In genomic region chr17:35096597-35096996, GRCm38 (mm10) we compare ENCODE assay signal across 33 mouse cellular contexts. TPM values are rescaled to one million over a fixed set of nuclear protein-coding genes. Genes with fewer than 3 reads are reported as not detected.
DNase-seq lines count a peak whose midpoint lies in the region; ATAC-seq and TF ChIP-seq lines count a peak whose summit lies in the region.
"Had no signal": no experiment of that assay in that cellular context is flagged by ENCODE, and none has a peak within 500 bp of the region (broad histone marks: within the 10 kb centered on the region; RNA-seq: fewer than 3 reads in every experiment).

No protein-coding gene starts in this region.

- no peak for ATAC-seq in cerebellum, adult (ENCODE audit: insufficient number of reproducible peaks, low FRiP score, low TSS enrichment)
- ATAC-seq in heart, embryonic 13.5 days (ENCODE audit: extremely low read depth, insufficient number of reproducible peaks, low FRiP score, low TSS enrichment), result no peak
- ATAC-seq: CD4-positive, CD25-positive, alpha-beta regulatory T cell, adult 4 months; forebrain, postnatal 0 days; inflammation-experienced regulatory T-cells, adult 6 months had no signal

- H3K27ac ChIP-seq in heart, embryonic 13.5 days (replicated peaks), result no peak overlapping the region
- H3K27ac ChIP-seq in heart, adult 2 months, result no peak overlapping the region
- peak overlapping the region; percentile 43; the same call in 1 of the 2 replicates for H3K27ac ChIP-seq in layer of hippocampus, adult 2 months
- H3K27ac ChIP-seq in limb, embryonic 10.5 days, result 0 out of 2 replicates have a peak overlapping the region, but pooled peaks have one; percentile 33
- H3K27ac ChIP-seq: embryonic facial prominence, embryonic 15.5 days; forebrain, embryonic 12.5 days; hindbrain, embryonic 14.5 days; kidney, embryonic 15.5 days; limb, embryonic 12.5 days; lung, embryonic 15.5 days had no signal

- no peaks in the 10 kb centered on the region for H3K9me3 ChIP-seq in heart, embryonic 13.5 days
- H3K9me3 ChIP-seq in limb, embryonic 10.5 days (replicated peaks), result no peaks in the 10 kb centered on the region
- H3K9me3 ChIP-seq: embryonic facial prominence, embryonic 15.5 days; forebrain, embryonic 12.5 days; kidney, embryonic 15.5 days; limb, embryonic 12.5 days; lung, embryonic 15.5 days had no signal

- DNase-seq in cerebellum, postnatal 10 days, result peak; percentile 58 to 61
- DNase-seq in heart, adult 2 months, result no peak
- no peak for DNase-seq in layer of hippocampus, adult 2 months (ENCODE audit: low spot score in 2 of 2)
- DNase-seq in layer of hippocampus, adult 18-20 months (ENCODE audit: low spot score in 2 of 2), result no peak
- no peak for DNase-seq in limb, embryonic 10.5 days (ENCODE audit: low spot score)
- no peak for DNase-seq in urinary bladder, adult 2 months (ENCODE audit: low spot score)
- DNase-seq: adrenal gland, adult 2 months; forebrain, postnatal 0 days; heart, postnatal 14 days; kidney, adult 11 months; layer of hippocampus, postnatal 36 days had no signal

- TF ChIP-seq POLR2A in heart, adult 2 months (IDR thresholded peaks at IDR 0.05; ENCODE audit: insufficient read depth, low read depth, low read length), result no peak

- WGBS in heart, embryonic 13.5 days, result 87% methylated on average over 12 of the region's 12 CpGs
- WGBS in heart, adult 2 months, result 85% methylated on average over 12 of the region's 12 CpGs
- 89% methylated on average over 12 of the region's 12 CpGs for WGBS in limb, embryonic 10.5 days

- H3K4me2 ChIP-seq in heart, embryonic 13.5 days, result no peak overlapping the region; the same call in 1 of the 2 replicates
- H3K4me2 ChIP-seq: embryonic facial prominence, embryonic 15.5 days; forebrain, embryonic 12.5 days; hindbrain, embryonic 14.5 days; kidney, embryonic 15.5 days; limb, embryonic 12.5 days; liver, embryonic 11.5 days; lung, embryonic 15.5 days; midbrain, embryonic 11.5 days had no signal

- peaks cover 7% of the 10 kb centered on the region for H3K4me1 ChIP-seq in heart, embryonic 13.5 days
- no peaks in the 10 kb centered on the region for H3K4me1 ChIP-seq in heart, adult 2 months (ENCODE audit: control insufficient read depth, insufficient read depth, low read length)
- no peaks in the 10 kb centered on the region for H3K4me1 ChIP-seq in limb, embryonic 10.5 days
- H3K4me1 ChIP-seq: embryonic facial prominence, embryonic 15.5 days; forebrain, embryonic 12.5 days; limb, embryonic 12.5 days; lung, embryonic 15.5 days had no signal

- H3K9ac ChIP-seq in heart, embryonic 13.5 days, result peak overlapping the region; percentile 55
- H3K9ac ChIP-seq in heart, adult 2 months (ENCODE audit: low read depth, low read length), result no peak overlapping the region
- H3K9ac ChIP-seq: embryonic facial prominence, embryonic 15.5 days; forebrain, embryonic 12.5 days; forebrain, postnatal 0 days; hindbrain, embryonic 14.5 days; kidney, embryonic 15.5 days; limb, embryonic 12.5 days; lung, embryonic 15.5 days had no signal

- no peak for TF ChIP-seq EP300 in heart, adult 2 months (IDR thresholded peaks at IDR 0.05; ENCODE audit: insufficient read depth, low read depth, low read length)

- peaks cover 98% of the 10 kb centered on the region for H3K36me3 ChIP-seq in heart, embryonic 13.5 days
- H3K36me3 ChIP-seq in heart, adult 2 months (ENCODE audit: control insufficient read depth, insufficient read depth, low read length), result no peaks in the 10 kb centered on the region
- H3K36me3 ChIP-seq in limb, embryonic 10.5 days, result peaks cover 95% of the 10 kb centered on the region

- TF ChIP-seq CTCF in heart, adult 2 months (IDR thresholded peaks at IDR 0.05), result no peak
- no peak for TF ChIP-seq CTCF in layer of hippocampus, adult 2 months (conservative IDR thresholded peaks at IDR 0.05)

- H3K4me3 ChIP-seq in heart, embryonic 13.5 days, result no peak overlapping the region
- H3K4me3 ChIP-seq in heart, adult 2 months, result no peak overlapping the region
- H3K4me3 ChIP-seq in layer of hippocampus, adult 2 months, result no peak overlapping the region
- H3K4me3 ChIP-seq in limb, embryonic 10.5 days, result no peak overlapping the region
- H3K4me3 ChIP-seq: embryonic facial prominence, embryonic 15.5 days; forebrain, embryonic 12.5 days; kidney, embryonic 15.5 days; limb, embryonic 12.5 days; lung, embryonic 15.5 days had no signal

- H3K79me2 ChIP-seq in heart, adult 2 months (replicated peaks; ENCODE audit: control insufficient read depth, insufficient read depth, low read length), result no peaks in the 10 kb centered on the region

- H3K27me3 ChIP-seq in heart, embryonic 13.5 days (replicated peaks), result no peaks in the 10 kb centered on the region
- no peaks in the 10 kb centered on the region for H3K27me3 ChIP-seq in heart, adult 2 months (ENCODE audit: control insufficient read depth, insufficient read depth, low read length)
- H3K27me3 ChIP-seq in limb, embryonic 10.5 days (ENCODE audit: low read depth, poor library complexity, severe bottlenecking), result no peaks in the 10 kb centered on the region
- H3K27me3 ChIP-seq: embryonic facial prominence, embryonic 15.5 days; forebrain, embryonic 12.5 days; kidney, embryonic 15.5 days; limb, embryonic 12.5 days; lung, embryonic 15.5 days had no signal

- intact Hi-C loops in heart, adult 2 months (cut with DNase I), result no loop called here

RNA-seq across cellular contexts. Expression of gene Abhd16a, which starts 7.5 kb away (rescaled TPM):
- 67.0 and 69.5 TPM in 2 replicates for polyA plus RNA-seq in heart, embryonic 13.5 days (2015; fragmentation: Nextera tagmentation; extraction: Ambion mirVana)
- total RNA-seq in heart, adult 2 months (2021), result 10 to 100 TPM; 53.2 to 62.5 TPM
- 95.7 and 98.2 TPM in 2 replicates for polyA plus RNA-seq in heart, adult 2 months (2012; rRNA removed)
- 100 to 1,000 TPM; 110 to 113 TPM for total RNA-seq in layer of hippocampus, adult 2 months (2021)
- 100 to 1,000 TPM in 1 of 2 experiments, 10 to 100 TPM in 1; 97.6 to 103 TPM for total RNA-seq in layer of hippocampus, adult 18-20 months (2021)
- 53.3 and 63.6 TPM in 2 replicates for polyA plus RNA-seq in limb, embryonic 10.5 days (2016; fragmentation: Nextera tagmentation; extraction: Ambion mirVana)
- 104 and 114 TPM in 2 replicates for polyA plus RNA-seq in urinary bladder, adult 2 months (2012; rRNA removed)

RNA-seq across cellular contexts. Expression of gene Ly6g6f, which starts 11.2 kb away (rescaled TPM):
- 0.73 and 1.0 TPM in 2 replicates for polyA plus RNA-seq in heart, embryonic 13.5 days (2015; fragmentation: Nextera tagmentation; extraction: Ambion mirVana)
- not detected for total RNA-seq in heart, adult 2 months (2021)
- 0.27 TPM in 1 of 2 replicates, not detected in the other for polyA plus RNA-seq in heart, adult 2 months (2012; rRNA removed)
- total RNA-seq in layer of hippocampus, adult 2 months (2021), result under 1 TPM in 1 of 2 experiments, not detected in 1; 0.52 TPM
- total RNA-seq in layer of hippocampus, adult 18-20 months (2021), result under 1 TPM; 0.57 to 0.58 TPM
- polyA plus RNA-seq in limb, embryonic 10.5 days (2016; fragmentation: Nextera tagmentation; extraction: Ambion mirVana), result 0.56 and 0.66 TPM in 2 replicates
- polyA plus RNA-seq in urinary bladder, adult 2 months (2012; rRNA removed), result 0.15 TPM in 1 of 2 replicates, not detected in the other
- total RNA-seq: adrenal gland, adult 2 months; adrenal gland, postnatal 36 days; common myeloid progenitor, adult 5-6 weeks; forebrain, postnatal 0 days; gastrocnemius, adult 8-10 months; heart, postnatal 14 days; layer of hippocampus, postnatal 36 days; left cerebral cortex, postnatal 14 days; megakaryocyte progenitor cell, adult 5-6 weeks; monocyte, adult 5-6 weeks had no signal
- polyA plus RNA-seq: adrenal gland, adult 2 months; CD4-positive, CD25-positive, alpha-beta regulatory T cell, adult 4 months; forebrain, postnatal 0 days; inflammation-experienced regulatory T-cells, adult 6 months; kidney, embryonic 15.5 days; neural tube, embryonic 14.5 days had no signal

RNA-seq across cellular contexts. Expression of gene Ly6g5c, which starts 11.5 kb away (rescaled TPM):
- not detected in 2 replicates for polyA plus RNA-seq in heart, embryonic 13.5 days (2015; fragmentation: Nextera tagmentation; extraction: Ambion mirVana)
- total RNA-seq in heart, adult 2 months (2021), result not detected
- not detected in 2 replicates for polyA plus RNA-seq in heart, adult 2 months (2012; rRNA removed)
- total RNA-seq in layer of hippocampus, adult 2 months (2021), result not detected
- not detected for total RNA-seq in layer of hippocampus, adult 18-20 months (2021)
- not detected in 2 replicates for polyA plus RNA-seq in limb, embryonic 10.5 days (2016; fragmentation: Nextera tagmentation; extraction: Ambion mirVana)
- polyA plus RNA-seq in urinary bladder, adult 2 months (2012; rRNA removed), result not detected in 2 replicates
- total RNA-seq: adrenal gland, adult 2 months; adrenal gland, postnatal 36 days; common myeloid progenitor, adult 5-6 weeks; forebrain, postnatal 0 days; gastrocnemius, adult 8-10 months; gastrocnemius, postnatal 4 days; heart, postnatal 14 days; layer of hippocampus, postnatal 36 days; left cerebral cortex, postnatal 14 days; megakaryocyte progenitor cell, adult 5-6 weeks; monocyte, adult 5-6 weeks had no signal
- polyA plus RNA-seq: adrenal gland, adult 2 months; brain, embryonic 14.5 days; CD4-positive, CD25-positive, alpha-beta regulatory T cell, adult 4 months; embryonic facial prominence, embryonic 15.5 days; forebrain, embryonic 12.5 days; forebrain, postnatal 0 days; hindbrain, embryonic 14.5 days; inflammation-experienced regulatory T-cells, adult 6 months; kidney, embryonic 15.5 days; limb, embryonic 12.5 days; liver, embryonic 11.5 days; liver, embryonic 16.5 days; lung, embryonic 15.5 days; midbrain, embryonic 11.5 days; neural tube, embryonic 14.5 days had no signal

RNA-seq across cellular contexts. Expression of gene Ly6g5b, which starts 18.6 kb away (rescaled TPM):
- 0.40 and 0.80 TPM in 2 replicates for polyA plus RNA-seq in heart, embryonic 13.5 days (2015; fragmentation: Nextera tagmentation; extraction: Ambion mirVana)
- total RNA-seq in heart, adult 2 months (2021), result under 1 TPM in 1 of 2 experiments, not detected in 1; 0.36 TPM
- 0.23 and 0.35 TPM in 2 replicates for polyA plus RNA-seq in heart, adult 2 months (2012; rRNA removed)
- total RNA-seq in layer of hippocampus, adult 2 months (2021), result under 1 TPM in 1 of 2 experiments, not detected in 1; 0.54 TPM
- total RNA-seq in layer of hippocampus, adult 18-20 months (2021), result under 1 TPM; 0.30 to 0.56 TPM
- 1.4 and 1.7 TPM in 2 replicates for polyA plus RNA-seq in limb, embryonic 10.5 days (2016; fragmentation: Nextera tagmentation; extraction: Ambion mirVana)
- 1.0 and 1.2 TPM in 2 replicates for polyA plus RNA-seq in urinary bladder, adult 2 months (2012; rRNA removed)
- total RNA-seq: common myeloid progenitor, adult 5-6 weeks; gastrocnemius, adult 8-10 months; monocyte, adult 5-6 weeks had no signal

RNA-seq across cellular contexts. Expression of gene Ly6g6d, which starts 18.7 kb away (rescaled TPM):
- polyA plus RNA-seq in heart, embryonic 13.5 days (2015; fragmentation: Nextera tagmentation; extraction: Ambion mirVana), result 1.7 and 1.9 TPM in 2 replicates
- total RNA-seq in heart, adult 2 months (2021), result under 1 TPM in 1 of 2 experiments, not detected in 1; 0.61 TPM
- 1.3 and 1.6 TPM in 2 replicates for polyA plus RNA-seq in heart, adult 2 months (2012; rRNA removed)
- total RNA-seq in layer of hippocampus, adult 2 months (2021), result 1 to 10 TPM; 1.1 TPM
- 1 to 10 TPM in 1 of 2 experiments, under 1 TPM in 1; 0.87 to 2.0 TPM for total RNA-seq in layer of hippocampus, adult 18-20 months (2021)
- polyA plus RNA-seq in limb, embryonic 10.5 days (2016; fragmentation: Nextera tagmentation; extraction: Ambion mirVana), result 0.80 and 1.1 TPM in 2 replicates
- polyA plus RNA-seq in urinary bladder, adult 2 months (2012; rRNA removed), result 5.4 and 5.8 TPM in 2 replicates
- total RNA-seq: common myeloid progenitor, adult 5-6 weeks; forebrain, postnatal 0 days; megakaryocyte progenitor cell, adult 5-6 weeks; monocyte, adult 5-6 weeks had no signal
- polyA plus RNA-seq: CD4-positive, CD25-positive, alpha-beta regulatory T cell, adult 4 months; inflammation-experienced regulatory T-cells, adult 6 months had no signal

Comparison
In these comparisons a context has a peak if more than half of its experiments do, and no peak if none do; other contexts are left out.
1. DNase-seq: peak in cerebellum, postnatal 10 days (2 of 2); none in heart, adult 2 months (0 of 2), layer of hippocampus, adult 2 months (0 of 2), layer of hippocampus, adult 18-20 months (0 of 2), limb, embryonic 10.5 days (single experiment) and urinary bladder, adult 2 months (single experiment).
2. H3K27ac ChIP-seq: peak in layer of hippocampus, adult 2 months (single experiment) and limb, embryonic 10.5 days (single experiment); none in heart, embryonic 13.5 days (single experiment) and heart, adult 2 months (single experiment).